Mouse (Mus musculus): ENCODE measurements at regions not wholly inside any gene's neighbourhood (a gene's known extent, or its start where the extent isn't known, plus 50 kb on each side); places are given as distances from the start of the nearest gene placed in this dataset.
A peak's percentile ranks its signal among the peaks of the same experiment; 100 is the strongest.

DNA sequence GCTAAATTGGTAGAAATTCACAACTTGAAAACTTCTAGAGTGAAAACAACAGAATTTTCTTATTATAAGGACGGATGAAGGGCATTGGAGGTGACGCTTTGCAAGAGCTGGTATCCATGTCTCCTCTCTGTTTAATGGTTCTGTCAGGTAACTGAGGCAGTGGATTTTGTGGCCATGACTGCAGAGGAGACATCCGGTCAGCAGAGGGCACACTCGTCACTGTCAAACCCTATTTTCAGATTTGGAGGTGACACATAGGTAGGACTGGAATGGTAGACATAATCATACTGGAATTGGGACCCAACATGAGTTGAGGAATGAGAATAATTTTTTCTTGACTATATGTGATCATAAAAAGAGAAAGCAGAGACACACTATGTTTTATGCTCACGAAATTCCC lies 98.7 kb upstream of the Zic3 start:
- TF ChIP-seq CTCF (IDR thresholded peaks at IDR 0.05; ENCODE audit: low read depth) (peak; percentile 43; the same call in 1 of the 2 replicates), EP300 (IDR thresholded peaks at IDR 0.05; ENCODE audit: low read depth) (no peak)
